Mouse (Mus musculus) megakaryocyte, embryonic 14.5 days (primary cell): ENCODE results near the gene Stk24.

Experiments used
- FLI1 ChIP-seq: IDR thresholded peaks from 2 replicates; pipeline ENCODE4 v1.6.1; 2012; ENCODE audit warnings: low read length, inconsistent platforms, mixed read lengths
- GATA1 ChIP-seq: IDR thresholded peaks from 3 replicates; pipeline ENCODE4 v1.6.1; 2012; ENCODE audit warnings: mixed read lengths, low read length, inconsistent platforms, borderline replicate concordance

- TF ChIP-seq GATA1 = no peak
- TF ChIP-seq FLI1 = no peak
Observed at GRCm38 (mm10) chr14:121397471-121397870, 17.7 kb upstream of the Stk24 start.
